Mouse (Mus musculus): Measurements from ENCODE around the gene Foxk1.

DNA sequence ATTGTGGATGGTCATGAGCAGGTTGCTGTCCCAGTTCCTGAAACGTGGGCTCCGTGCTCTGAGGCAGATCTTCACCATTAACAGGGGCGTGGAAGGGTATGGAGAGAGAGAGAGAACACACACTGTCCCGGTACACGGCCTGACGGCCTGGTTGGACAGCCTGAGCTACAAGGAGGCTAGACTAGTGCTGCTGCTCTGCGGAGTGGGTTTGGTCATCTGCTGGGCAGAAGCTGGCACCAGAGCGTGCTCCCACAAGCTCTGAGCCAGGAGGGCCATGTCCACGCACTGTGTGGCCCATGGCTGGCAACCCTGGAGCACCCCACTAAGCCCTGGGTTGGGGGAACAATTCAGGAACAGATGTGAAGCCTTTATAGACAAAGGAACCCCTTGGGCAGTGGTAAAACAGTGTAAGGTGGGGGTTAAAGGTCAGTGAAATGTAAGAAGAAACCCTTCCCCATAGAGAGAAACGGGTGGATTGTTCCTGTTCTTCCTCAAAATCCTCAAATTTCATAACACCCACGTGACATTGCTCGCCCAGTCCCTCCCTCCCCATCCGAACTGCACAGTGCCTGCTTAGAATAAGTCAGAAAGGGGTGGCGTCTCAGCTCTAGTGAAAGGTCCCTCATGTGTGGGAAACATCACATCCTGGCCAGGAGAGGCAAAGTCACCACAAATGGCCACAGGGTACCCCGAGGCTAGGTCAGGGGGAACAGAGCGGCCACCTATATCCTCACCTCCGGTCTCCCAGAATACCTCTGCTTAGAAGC lies 57.7 kb downstream of the Foxk1 start:
- no peak for TF ChIP-seq CTCF (IDR thresholded peaks at IDR 0.05)
- no peak for TF ChIP-seq POLR2A (IDR thresholded peaks at IDR 0.05; ENCODE audit: insufficient read depth, low read depth, low read length)
- TF ChIP-seq EP300 (IDR thresholded peaks at IDR 0.05; ENCODE audit: insufficient read depth, low read depth, low read length): no peak

Data from heart, adult 2 months (tissue).